Mouse (Mus musculus): ENCODE measurements around the gene Ttc23. TPM values are rescaled to one million over a fixed set of nuclear protein-coding genes. Genes with fewer than 3 reads are reported as not detected.
A peak's percentile ranks its signal among the peaks of the same experiment; 100 is the strongest.

Gene Ttc23
- polyA plus RNA-seq, 1 experiment from 2014 or later, result 28.1 TPM

- WGBS, result 40% methylated on average over 9 of the region's 9 CpGs
- H3K9me3 ChIP-seq (ENCODE audit: control insufficient read depth, low read length), result no peaks in the 10 kb centered on the region
- no peak overlapping the region for H3K27ac ChIP-seq (replicated peaks; ENCODE audit: low read depth, low read length)
- H3K4me3 ChIP-seq (ENCODE audit: low read depth, low read length), result no peak overlapping the region
- H3K27me3 ChIP-seq (replicated peaks; ENCODE audit: control insufficient read depth, insufficient read depth, low read length), result no peaks in the 10 kb centered on the region
- DNase-seq (ENCODE audit: low spot score) (no peak), ATAC-seq (ENCODE audit: low read depth) (no peak)
- no peak overlapping the region for H3K4me2 ChIP-seq (ENCODE audit: low read depth, low read length)
- no peak overlapping the region for H3K9ac ChIP-seq (ENCODE audit: low read depth, low read length)
- H3K4me1 ChIP-seq (ENCODE audit: control insufficient read depth, insufficient read depth, low read length), result no peaks in the 10 kb centered on the region
- peaks cover 50% of the 10 kb centered on the region for H3K36me3 ChIP-seq (ENCODE audit: control insufficient read depth, insufficient read depth, low read length)
Measured at GRCm38 (mm10) chr7:67725016-67725415, 77.8 kb downstream of the Ttc23 start.

GRCm38 (mm10) chr7:67728203-67728602 is 81.0 kb downstream of the Ttc23 start:
- H3K4me2 ChIP-seq (ENCODE audit: low read depth, low read length), result no peak overlapping the region
- H3K27ac ChIP-seq (replicated peaks; ENCODE audit: low read depth, low read length), result no peak overlapping the region
- H3K36me3 ChIP-seq (ENCODE audit: control insufficient read depth, insufficient read depth, low read length), result peaks cover 47% of the 10 kb centered on the region
- H3K9ac ChIP-seq (ENCODE audit: low read depth, low read length), result no peak overlapping the region
- H3K4me1 ChIP-seq (ENCODE audit: control insufficient read depth, insufficient read depth, low read length), result no peaks in the 10 kb centered on the region
- no peak overlapping the region for H3K4me3 ChIP-seq (ENCODE audit: low read depth, low read length)
- ATAC-seq (ENCODE audit: low read depth) (no peak), DNase-seq (ENCODE audit: low spot score) (no peak)
- H3K27me3 ChIP-seq (replicated peaks; ENCODE audit: control insufficient read depth, insufficient read depth, low read length), result no peaks in the 10 kb centered on the region
- 91% methylated on average over 4 of the region's 4 CpGs for WGBS
- no peaks in the 10 kb centered on the region for H3K9me3 ChIP-seq (ENCODE audit: control insufficient read depth, low read length)

- no peak overlapping the region for H3K4me3 ChIP-seq (ENCODE audit: low read depth, low read length)
- no peaks in the 10 kb centered on the region for H3K9me3 ChIP-seq (ENCODE audit: control insufficient read depth, low read length)
- no peaks in the 10 kb centered on the region for H3K27me3 ChIP-seq (replicated peaks; ENCODE audit: control insufficient read depth, insufficient read depth, low read length)
- WGBS, result 94% methylated on average over 4 of the region's 4 CpGs
- H3K4me2 ChIP-seq (ENCODE audit: low read depth, low read length), result no peak overlapping the region
- ATAC-seq (ENCODE audit: low read depth) (no peak), DNase-seq (ENCODE audit: low spot score) (no peak)
- no peak overlapping the region for H3K9ac ChIP-seq (ENCODE audit: low read depth, low read length)
- H3K27ac ChIP-seq (replicated peaks; ENCODE audit: low read depth, low read length), result no peak overlapping the region
- peaks cover 44% of the 10 kb centered on the region for H3K36me3 ChIP-seq (ENCODE audit: control insufficient read depth, insufficient read depth, low read length)
- no peaks in the 10 kb centered on the region for H3K4me1 ChIP-seq (ENCODE audit: control insufficient read depth, insufficient read depth, low read length)
Measured at GRCm38 (mm10) chr7:67728809-67729208, 81.6 kb downstream of the Ttc23 start.

- peak; percentile 38 for DNase-seq (ENCODE audit: low spot score)
- Histone ChIP-seq H3K27ac (replicated peaks; ENCODE audit: low read depth, low read length) (no peak overlapping the region), H3K9me3 (ENCODE audit: control insufficient read depth, low read length) (no peaks in the 10 kb centered on the region), H3K9ac (ENCODE audit: low read depth, low read length) (no peak overlapping the region), H3K4me3 (ENCODE audit: low read depth, low read length) (no peak overlapping the region), H3K27me3 (replicated peaks; ENCODE audit: control insufficient read depth, insufficient read depth, low read length) (no peaks in the 10 kb centered on the region), H3K4me1 (ENCODE audit: control insufficient read depth, insufficient read depth, low read length) (no peaks in the 10 kb centered on the region), H3K36me3 (ENCODE audit: control insufficient read depth, insufficient read depth, low read length) (peaks cover 29% of the 10 kb centered on the region), H3K4me2 (ENCODE audit: low read depth, low read length) (no peak overlapping the region)
- ATAC-seq (ENCODE audit: low read depth), result no peak
- WGBS, result 63% methylated on average over 5 of the region's 5 CpGs
Measured at GRCm38 (mm10) chr7:67730431-67731110, 83.4 kb downstream of the Ttc23 start.

- no peak for DNase-seq (ENCODE audit: low spot score)
- Histone ChIP-seq H3K9ac (ENCODE audit: low read depth, low read length) (no peak overlapping the region), H3K36me3 (ENCODE audit: control insufficient read depth, insufficient read depth, low read length) (peaks cover 16% of the 10 kb centered on the region), H3K4me2 (ENCODE audit: low read depth, low read length) (no peak overlapping the region), H3K27me3 (replicated peaks; ENCODE audit: control insufficient read depth, insufficient read depth, low read length) (no peaks in the 10 kb centered on the region), H3K4me3 (ENCODE audit: low read depth, low read length) (no peak overlapping the region), H3K27ac (replicated peaks; ENCODE audit: low read depth, low read length) (no peak overlapping the region), H3K4me1 (ENCODE audit: control insufficient read depth, insufficient read depth, low read length) (no peaks in the 10 kb centered on the region), H3K9me3 (ENCODE audit: control insufficient read depth, low read length) (no peaks in the 10 kb centered on the region)
- no peak for ATAC-seq (ENCODE audit: low read depth)
- 83% methylated on average over 4 of the region's 4 CpGs for WGBS
Measured at GRCm38 (mm10) chr7:67732276-67732675, 85.1 kb downstream of the Ttc23 start.

- H3K4me1 ChIP-seq (ENCODE audit: control insufficient read depth, insufficient read depth, low read length), result peaks cover 6% of the 10 kb centered on the region; the same call in 1 of the 2 replicates
- H3K9ac ChIP-seq (ENCODE audit: low read depth, low read length), result no peak overlapping the region
- no peak overlapping the region for H3K4me2 ChIP-seq (ENCODE audit: low read depth, low read length)
- H3K27me3 ChIP-seq (replicated peaks; ENCODE audit: control insufficient read depth, insufficient read depth, low read length), result no peaks in the 10 kb centered on the region
- no peaks in the 10 kb centered on the region for H3K36me3 ChIP-seq (ENCODE audit: control insufficient read depth, insufficient read depth, low read length)
- 0 out of 2 replicates have a peak, but pooled peaks cover 3% of the 10 kb centered on the region for H3K9me3 ChIP-seq (ENCODE audit: control insufficient read depth, low read length)
- H3K4me3 ChIP-seq (ENCODE audit: low read depth, low read length), result no peak overlapping the region
- DNase-seq (ENCODE audit: low spot score) (no peak), ATAC-seq (ENCODE audit: low read depth) (no peak)
- 81% methylated on average over 4 of the region's 4 CpGs for WGBS
- H3K27ac ChIP-seq (replicated peaks; ENCODE audit: low read depth, low read length), result no peak overlapping the region
Measured at GRCm38 (mm10) chr7:67740382-67740781, 93.2 kb downstream of the Ttc23 start.

- H3K9me3 ChIP-seq (ENCODE audit: control insufficient read depth, low read length), result 0 out of 2 replicates have a peak, but pooled peaks cover 3% of the 10 kb centered on the region
- 61% methylated on average over 5 of the region's 5 CpGs for WGBS
- no peaks in the 10 kb centered on the region for H3K27me3 ChIP-seq (replicated peaks; ENCODE audit: control insufficient read depth, insufficient read depth, low read length)
- DNase-seq (ENCODE audit: low spot score) (peak; percentile 57), ATAC-seq (ENCODE audit: low read depth) (no peak; the same call in 1 of the 2 replicates)
- no peak overlapping the region for H3K4me3 ChIP-seq (ENCODE audit: low read depth, low read length)
- H3K27ac ChIP-seq (replicated peaks; ENCODE audit: low read depth, low read length), result no peak overlapping the region
- no peak overlapping the region for H3K9ac ChIP-seq (ENCODE audit: low read depth, low read length)
- H3K36me3 ChIP-seq (ENCODE audit: control insufficient read depth, insufficient read depth, low read length), result no peaks in the 10 kb centered on the region
- no peak overlapping the region for H3K4me2 ChIP-seq (ENCODE audit: low read depth, low read length)
- peaks cover 6% of the 10 kb centered on the region; the same call in 1 of the 2 replicates for H3K4me1 ChIP-seq (ENCODE audit: control insufficient read depth, insufficient read depth, low read length)
Measured at GRCm38 (mm10) chr7:67740796-67741195, 93.6 kb downstream of the Ttc23 start.

- Histone ChIP-seq H3K27me3 (replicated peaks; ENCODE audit: control insufficient read depth, insufficient read depth, low read length) (no peaks in the 10 kb centered on the region), H3K27ac (replicated peaks; ENCODE audit: low read depth, low read length) (no peak overlapping the region), H3K4me1 (ENCODE audit: control insufficient read depth, insufficient read depth, low read length) (peaks cover 6% of the 10 kb centered on the region; the same call in 1 of the 2 replicates), H3K9me3 (ENCODE audit: control insufficient read depth, low read length) (0 out of 2 replicates have a peak, but pooled peaks cover 3% of the 10 kb centered on the region), H3K36me3 (ENCODE audit: control insufficient read depth, insufficient read depth, low read length) (no peaks in the 10 kb centered on the region), H3K4me3 (ENCODE audit: low read depth, low read length) (no peak overlapping the region), H3K4me2 (ENCODE audit: low read depth, low read length) (no peak overlapping the region), H3K9ac (ENCODE audit: low read depth, low read length) (no peak overlapping the region)
- no peak for DNase-seq (ENCODE audit: low spot score)
- WGBS, result 71% methylated on average over 7 of the region's 7 CpGs
- ATAC-seq (ENCODE audit: low read depth), result no peak
Measured at GRCm38 (mm10) chr7:67741706-67742105, 94.5 kb downstream of the Ttc23 start.

Measured in embryonic facial prominence, embryonic 14.5 days (tissue).